Mouse (Mus musculus): ENCODE data around the gene Neo1.

DNA sequence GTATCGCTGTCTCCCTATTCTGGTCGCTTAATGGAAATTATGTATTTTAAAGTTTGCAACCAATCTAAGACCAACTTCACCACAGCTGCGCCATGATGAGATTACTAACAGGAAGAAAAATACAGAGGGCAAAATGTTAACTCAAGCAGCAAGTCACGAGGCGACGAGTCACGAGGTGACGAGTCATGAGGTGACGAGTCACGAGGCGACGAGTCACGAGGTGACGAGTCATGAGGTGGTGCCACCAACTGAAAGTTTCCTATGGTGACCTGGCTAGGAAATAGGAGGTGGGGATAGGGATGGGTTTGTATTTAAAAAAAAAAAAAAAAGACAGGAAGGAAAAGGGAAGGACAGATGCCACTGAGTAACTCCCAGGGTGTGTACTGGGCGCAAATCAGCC lies 57.2 kb downstream of the Neo1 start:
- TF ChIP-seq CTCF (IDR thresholded peaks at IDR 0.05; ENCODE audit: borderline replicate concordance, control insufficient read depth, extremely low read depth, insufficient read depth, low read length, poor library complexity) (no peak), POLR2A (IDR thresholded peaks at IDR 0.05; ENCODE audit: control insufficient read depth, extremely low read depth, insufficient read depth, low read length, poor library complexity) (no peak)
